Mouse (Mus musculus) heart, postnatal 36 days (tissue): ENCODE results near the gene Rpl29. TPM values are rescaled to one million over a fixed set of nuclear protein-coding genes. Genes with fewer than 3 reads are reported as not detected.

Experiments
- DNase-seq, 2 experiments: peaks; one replicate each; pipeline ENCODE4 v3.0.0; 2021 to 2022
- intact Hi-C: fragments of 180-260 bp; cut with DNase I; formaldehyde crosslinking; loops from one replicate; pipeline ENCODE4 v1.15.1; 2025
- total RNA-seq, 2 experiments: library from RNA; stranded (reverse); gene quantifications; 2 replicates each; pipeline ENCODE4 v1.2.3; 2021

The Rpl29 gene
- total RNA-seq, 2 experiments from 2014 or later, result 281 to 289 TPM

- intact Hi-C loops, result loop anchor here (2.0 kb wide), 1 partner anchor 30 kb away; no protein-coding TSS in a partner anchor
- DNase-seq, result no peak
Observed at GRCm38 (mm10) chr9:106416826-106417225, 12.4 kb upstream of the Rpl29 start.

DNA sequence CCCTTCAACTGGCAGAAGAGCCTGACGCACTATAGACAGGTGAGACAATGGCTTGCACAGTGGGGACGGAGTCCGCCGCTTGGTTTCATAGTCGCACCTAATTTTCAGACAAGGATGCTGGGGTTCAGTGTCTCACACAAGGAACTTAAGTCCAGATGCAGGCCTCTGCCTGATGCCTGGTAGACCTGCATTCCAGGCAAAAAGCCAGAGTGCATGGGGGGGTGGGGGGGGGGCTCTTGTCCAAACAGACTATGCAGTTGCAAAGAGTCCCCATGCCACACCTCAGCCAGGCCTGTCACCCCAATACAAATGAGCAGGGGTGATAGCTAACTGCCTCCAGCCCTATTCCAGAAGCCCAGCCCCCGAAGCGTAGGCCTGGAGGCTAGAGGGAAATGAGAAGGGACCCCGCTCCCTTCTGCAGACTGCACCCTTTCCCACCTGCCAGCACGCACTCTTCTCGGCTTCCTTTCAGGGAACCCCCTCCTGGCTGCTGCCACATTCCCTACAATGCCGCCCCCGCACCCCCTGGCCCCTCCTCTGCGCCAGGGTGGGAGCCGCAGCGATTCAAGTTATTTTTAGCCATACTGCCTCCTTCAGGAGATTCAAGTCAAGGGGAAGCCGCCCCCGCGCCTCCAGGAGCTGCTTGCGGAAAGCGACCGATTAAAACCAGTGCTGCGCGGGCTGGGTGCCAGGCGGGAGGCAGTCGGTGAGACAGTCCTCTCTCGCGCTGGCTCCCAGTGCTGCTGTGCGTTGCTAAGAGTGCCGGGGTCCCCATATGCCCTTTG, 11.2 kb upstream of the Rpl29 start:
- intact Hi-C loops, result loop anchor here (1.0 to 2.0 kb wide), 2 partner anchors 31 to 49 kb away; no protein-coding TSS in a partner anchor
- DNase-seq, result peak; percentile 78 to 83

- no peak for DNase-seq
- intact Hi-C loops, result loop anchor here (1.0 to 5.0 kb wide), 4 partner anchors 70 to 263 kb away; partner anchors contain the start of gene Glyctk
Observed at GRCm38 (mm10) chr9:106420608-106421007, 8.6 kb upstream of the Rpl29 start.

- no peak for DNase-seq
- intact Hi-C loops, result loop anchor here (1.0 to 5.0 kb wide), 4 partner anchors 71 to 264 kb away; partner anchors contain the start of gene Glyctk
Observed at GRCm38 (mm10) chr9:106421033-106421864, 8.0 kb upstream of the Rpl29 start.

DNA sequence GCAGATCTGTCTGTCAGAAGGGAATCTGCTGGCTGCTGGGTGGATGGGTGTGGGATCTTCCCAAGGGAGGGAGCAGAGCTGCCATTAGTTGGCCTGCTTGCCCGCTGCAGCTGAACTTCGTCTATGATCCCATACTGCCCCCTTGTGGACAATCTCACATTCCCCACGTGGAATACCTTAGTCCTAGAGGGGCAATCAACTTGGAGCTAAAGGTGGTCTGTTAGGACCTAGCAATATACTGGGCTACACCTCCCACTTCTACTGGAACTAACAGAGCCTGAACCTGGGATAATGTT, 7.4 kb upstream of the Rpl29 start:
- intact Hi-C loops, result loop anchor here (1.0 to 5.0 kb wide), 4 partner anchors 72 to 265 kb away; partner anchors contain the start of gene Glyctk
- peak; percentile 85 to 88 for DNase-seq

GRCm38 (mm10) chr9:106428719-106429220, 484 bp upstream of the Rpl29 start:
- DNase-seq, result no peak
- intact Hi-C loops, result loop anchor here (2.0 kb wide), 1 partner anchor 46 kb away; the partner anchor contains the start of gene Rrp9

GRCm38 (mm10) chr9:106430015-106430264, 686 bp downstream of the Rpl29 start:
- DNase-seq, result no peak
- intact Hi-C loops, result no loop called here

GRCm38 (mm10) chr9:106433389-106433788, 4.1 kb downstream of the Rpl29 start:
- DNase-seq, result no peak
- intact Hi-C loops, result no loop called here

DNA sequence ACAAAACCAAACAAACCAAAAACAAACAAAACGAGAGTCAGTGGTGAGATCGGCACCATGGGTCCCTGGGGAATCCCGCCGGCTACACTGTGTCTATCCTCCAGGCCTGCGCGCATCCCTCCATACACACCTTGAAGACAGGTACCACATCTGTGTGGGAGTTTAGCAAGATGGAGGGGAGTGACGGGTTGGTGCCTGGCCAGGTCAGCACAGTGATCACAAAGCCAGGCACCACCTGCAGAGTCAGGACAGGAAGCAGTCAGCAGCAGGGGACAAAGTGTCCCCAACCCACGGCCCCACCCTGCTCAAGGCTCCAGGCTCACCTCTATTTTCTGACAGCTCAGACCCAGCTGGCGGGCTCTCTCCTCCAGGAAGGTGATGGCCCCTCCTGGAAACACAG, 7.3 kb downstream of the Rpl29 start:
- DNase-seq, result no peak
- intact Hi-C loops, result no loop called here

DNA sequence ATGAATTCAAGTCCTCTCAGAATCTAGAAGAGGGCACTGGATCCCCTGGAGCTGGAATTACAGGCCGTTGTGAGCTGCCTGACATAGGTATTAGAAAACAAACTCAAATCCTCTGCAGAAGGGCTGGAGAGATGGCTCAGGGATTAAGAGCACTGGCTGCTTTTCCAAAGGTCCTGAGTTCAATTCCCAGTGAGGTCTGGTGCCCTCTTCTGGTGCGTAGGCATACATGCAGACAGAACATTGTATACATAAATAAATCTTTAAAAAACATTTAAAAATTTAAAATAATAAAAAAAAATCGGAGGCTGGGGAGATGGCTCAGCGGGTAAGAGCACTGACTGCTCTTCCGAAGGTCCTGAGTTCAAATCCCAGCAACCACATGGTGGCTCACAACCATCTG, 13.4 kb downstream of the Rpl29 start:
- intact Hi-C loops, result no loop called here
- no peak for DNase-seq

GRCm38 (mm10) chr9:106444836-106445235, 15.6 kb downstream of the Rpl29 start:
- intact Hi-C loops, result no loop called here
- DNase-seq, result no peak

- intact Hi-C loops, result no loop called here
- DNase-seq, result peak; percentile 94 to 95
Observed at GRCm38 (mm10) chr9:106447348-106447747, 18.1 kb downstream of the Rpl29 start, which contains the start of the genes Abhd14b and Abhd14a. Gene Abhd14b, plus strand, starts transcription at chr9:106447459. Gene Abhd14a, minus strand, starts transcription at chr9:106447678.

DNA sequence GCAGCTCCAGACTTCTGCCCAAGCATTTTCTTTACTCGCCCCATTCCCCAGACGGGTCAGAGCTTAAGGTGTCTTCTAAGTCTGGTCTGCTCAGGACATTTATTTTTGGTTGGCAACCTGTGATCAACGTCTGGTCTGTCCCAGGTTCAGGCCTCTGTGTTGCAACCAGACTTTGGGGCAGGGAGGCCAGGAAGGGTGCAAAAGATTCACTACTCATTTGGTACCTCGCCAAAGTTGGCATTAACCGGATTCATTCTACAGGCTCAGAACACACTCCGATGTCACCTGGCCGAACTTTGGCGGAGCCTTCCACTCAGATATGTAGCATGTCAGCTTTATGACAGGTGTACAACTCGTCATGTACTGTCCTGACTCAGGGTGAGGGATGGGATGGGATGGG, 18.7 kb downstream of the Rpl29 start:
- DNase-seq, result peak in 1 of 2 experiments; percentile 39
- intact Hi-C loops, result loop anchor here (1.0 kb wide), 2 partner anchors 24 to 28 kb away; partner anchors contain the start of gene Parp3

DNA sequence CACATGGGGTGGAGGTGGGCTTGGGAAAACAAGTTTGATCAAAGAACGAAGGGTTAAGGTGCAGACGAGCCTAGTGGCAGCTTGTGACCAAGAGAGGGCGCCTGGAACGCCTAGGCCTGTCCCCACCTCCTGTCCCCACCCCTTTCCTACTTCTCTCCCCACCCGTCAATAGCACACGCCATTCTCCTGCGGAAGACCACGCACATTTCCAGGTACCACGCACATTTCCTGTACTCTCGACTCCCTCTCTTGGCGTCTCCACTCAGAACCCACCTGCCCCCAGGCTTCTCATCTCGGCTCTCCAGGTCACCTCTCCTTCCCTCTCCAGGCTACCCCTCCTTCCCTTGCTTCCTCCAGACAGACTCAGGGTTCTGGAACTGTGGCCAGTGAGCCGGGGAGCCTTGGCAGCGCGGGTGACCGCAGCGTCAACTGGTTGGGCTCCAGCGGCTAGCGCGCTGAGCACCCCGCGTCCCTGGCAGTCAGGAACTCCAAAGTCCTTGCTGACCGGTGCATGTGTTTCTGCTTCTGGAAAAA, 19.3 kb downstream of the Rpl29 start:
- DNase-seq, result peak; percentile 78 to 86
- intact Hi-C loops, result loop anchor here (1.0 kb wide), 2 partner anchors 24 to 28 kb away; partner anchors contain the start of gene Parp3

GRCm38 (mm10) chr9:106449947-106450346, 20.7 kb downstream of the Rpl29 start:
- intact Hi-C loops, result no loop called here

GRCm38 (mm10) chr9:106450661-106451060, 21.4 kb downstream of the Rpl29 start:
- intact Hi-C loops, result no loop called here
- peak; percentile 53 to 57 for DNase-seq

More at GRCm38 (mm10) chr9:106449947-106450346, 20.7 kb downstream of the Rpl29 start:
- DNase-seq, result no peak

GRCm38 (mm10) chr9:106451298-106451697, 22.0 kb downstream of the Rpl29 start:
- intact Hi-C loops, result no loop called here
- no peak for DNase-seq

DNA sequence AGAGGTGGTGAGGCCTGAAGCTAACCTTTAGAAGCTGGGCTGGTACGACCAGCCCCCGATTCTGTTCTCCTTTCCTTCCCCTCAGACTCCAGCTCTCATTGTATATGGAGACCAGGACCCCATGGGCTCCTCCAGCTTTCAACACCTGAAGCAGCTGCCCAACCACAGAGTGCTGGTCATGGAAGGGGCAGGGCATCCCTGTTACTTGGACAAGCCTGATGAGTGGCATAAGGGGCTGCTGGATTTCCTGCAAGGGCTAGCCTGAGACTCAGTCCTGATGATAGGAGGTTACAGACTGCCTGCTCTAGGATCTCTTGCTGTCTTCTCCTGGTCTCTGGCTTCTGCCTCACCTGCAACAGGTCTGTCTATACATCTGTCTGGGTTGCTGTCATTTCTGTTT, 22.6 kb downstream of the Rpl29 start:
- intact Hi-C loops, result no loop called here
- no peak for DNase-seq

DNA sequence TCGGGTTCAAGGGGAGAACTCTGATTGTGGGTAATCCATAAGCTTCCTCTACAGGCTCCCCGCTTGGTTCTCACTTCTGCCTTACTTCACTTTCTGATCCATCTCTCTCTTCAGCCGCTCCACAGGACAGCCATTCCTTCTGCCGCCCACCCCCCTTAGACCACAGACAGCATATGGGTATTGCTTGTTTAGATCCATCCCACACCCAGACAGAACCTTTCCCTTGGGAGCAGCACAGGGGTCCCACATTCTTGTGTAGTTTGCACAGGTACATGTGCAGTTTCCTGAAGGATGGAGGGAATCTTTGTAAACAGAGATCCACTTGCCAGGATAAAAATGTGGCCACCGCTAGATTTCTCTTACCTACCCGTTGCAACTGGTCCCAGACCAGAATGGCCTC, 23.1 kb downstream of the Rpl29 start:
- DNase-seq, result no peak
- intact Hi-C loops, result no loop called here

GRCm38 (mm10) chr9:106452821-106453220, 23.6 kb downstream of the Rpl29 start:
- intact Hi-C loops, result no loop called here
- DNase-seq, result no peak
